Mouse (Mus musculus) hindbrain, postnatal 0 days (tissue): ENCODE results near the gene Zfp804b. TPM values are rescaled to one million over a fixed set of nuclear protein-coding genes. Genes with fewer than 3 reads are reported as not detected.
"Not testable (repeated sequence)": the region's sequence is repeated elsewhere in the genome, so short reads cannot be mapped to it uniquely, and the experiment has no call there.

Experiments
- ATAC-seq: fragments of 200-750 bp; cut with Nextera tagmentation; 2 replicates; pipeline ENCODE4 v1.8.0; 2017; ENCODE audit warnings: mild to moderate bottlenecking, moderate TSS enrichment, moderate library complexity
- DNase-seq: peaks from one replicate; pipeline ENCODE4 v3.0.0-alpha.2; 2015; ENCODE audit warnings: low spot score
- H3K27ac ChIP-seq: fragments of 300-500 bp; sonication (generic); 2 replicates; pipeline ENCODE4 v1.5.1; 2014; ENCODE audit warnings: mild to moderate bottlenecking
- H3K27me3 ChIP-seq: fragments of 300-500 bp; sonication (generic); 2 replicates; pipeline ENCODE4 v1.6.1; 2014; ENCODE audit warnings: low read length, mixed read lengths; ENCODE audit not compliant: insufficient read depth
- H3K36me3 ChIP-seq: fragments of 300-500 bp; sonication (generic); 2 replicates; pipeline ENCODE4 v1.6.1; 2014; ENCODE audit warnings: low read length, mixed read lengths; ENCODE audit not compliant: insufficient read depth
- H3K4me1 ChIP-seq: fragments of 300-500 bp; sonication (generic); 2 replicates; pipeline ENCODE4 v1.6.1; 2014; ENCODE audit warnings: antibody characterized with exemption, low read length, mixed read lengths; ENCODE audit not compliant: insufficient read depth
- H3K4me2 ChIP-seq: fragments of 300-500 bp; sonication (generic); 2 replicates; pipeline ENCODE4 v1.6.1; 2014; ENCODE audit warnings: low read depth, mild to moderate bottlenecking, low read length, moderate library complexity, mixed read lengths
- H3K4me3 ChIP-seq: fragments of 300-500 bp; sonication (generic); 2 replicates; pipeline ENCODE4 v1.5.1; 2014; ENCODE audit warnings: low read length
- H3K9ac ChIP-seq: fragments of 300-500 bp; sonication (generic); replicated peaks from 2 replicates; pipeline ENCODE4 v1.6.1; 2014; ENCODE audit warnings: mild to moderate bottlenecking, low read length, moderate library complexity, mixed read lengths
- H3K9me3 ChIP-seq: fragments of 300-500 bp; sonication (generic); 2 replicates; pipeline ENCODE4 v1.6.1; 2016; ENCODE audit warnings: low read length, mixed read lengths
- CTCF ChIP-seq: IDR thresholded peaks from 2 replicates; pipeline ENCODE4 v1.5.1; 2016; ENCODE audit warnings: antibody characterized with exemption, control low read depth, low read depth
- whole genome bisulfite sequencing: fragments of 180-500 bp; shearing (Covaris S2); extraction: QIAGEN DNeasy Blood & Tissue Kit; methylation state at CpG from one replicate; pipeline ENCODE4 v1.1.7; 2014; 5-methylcytosine and 5-hydroxymethylcytosine counted together
- polyA plus RNA-seq: library from polyadenylated mRNA; unstranded; fragments of >200 nt; fragmentation: Nextera tagmentation; extraction: Ambion mirVana; gene quantifications from 2 replicates; pipeline ENCODE4 v1.2.1, GENCODE M21; 2015
- total RNA-seq: library from RNA; depleted of rRNA; stranded (reverse); fragments of >200 nt; gene quantifications from 2 replicates; pipeline ENCODE4 v1.2.3, GENCODE M21; 2014; rRNA removed

Gene Zfp804b
- total RNA-seq (3.0 and 4.4 TPM in 2 replicates), polyA plus RNA-seq (3.0 and 3.2 TPM in 2 replicates)

DNA sequence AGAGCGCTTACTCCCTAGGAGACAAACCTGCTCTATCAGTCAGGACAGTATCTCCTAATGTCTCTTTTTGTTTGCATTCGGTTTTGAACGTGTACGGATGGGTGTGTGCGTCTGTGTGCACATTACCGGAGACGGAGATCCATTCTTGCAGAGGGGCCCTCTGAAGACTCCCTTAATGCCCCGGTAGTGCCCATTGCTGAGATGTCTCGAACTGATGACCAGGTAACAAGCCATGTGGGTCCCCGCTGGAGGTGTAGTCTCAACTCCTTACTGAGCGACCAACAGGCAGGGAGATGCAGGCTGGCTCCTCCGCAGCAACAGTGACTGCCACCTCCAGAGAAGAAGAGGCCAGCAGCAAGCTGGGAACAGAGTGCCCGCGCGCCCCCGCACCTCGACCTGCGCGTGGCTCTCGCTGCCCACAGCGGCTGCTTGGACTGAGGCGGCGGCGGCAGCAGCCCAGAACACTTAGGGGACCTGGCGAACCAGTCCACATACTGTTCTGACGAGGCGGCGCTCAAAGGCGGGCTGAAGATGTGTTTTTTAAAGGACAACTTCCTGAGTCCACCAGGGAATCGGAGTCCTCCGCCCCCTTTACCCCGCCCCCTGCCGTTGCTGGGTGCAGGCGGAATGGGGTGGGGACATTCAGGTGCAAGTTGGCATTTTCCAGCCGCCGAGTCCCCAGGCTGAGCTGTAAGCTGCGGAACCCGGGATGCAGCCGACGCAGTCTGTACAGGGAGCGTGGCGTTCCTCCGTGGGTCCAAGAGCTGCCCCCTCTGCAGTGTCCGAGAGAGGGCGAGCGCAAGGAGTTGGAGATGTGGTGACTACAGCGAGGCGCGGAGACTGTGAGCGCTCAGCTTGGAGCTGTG lies at the start of gene Zfp804b:
Zfp804b (minus strand) TSS at position 612 of the 866 bp plus-strand sequence.
- peak within 1 kb of the TSS; percentile 80 for H3K4me2 ChIP-seq
- H3K9me3 ChIP-seq: no peaks in the 10 kb centered on the region
- no peaks in the 10 kb centered on the region for H3K27me3 ChIP-seq
- TF ChIP-seq CTCF: peak; percentile 54
- no peaks in the 10 kb centered on the region for H3K4me1 ChIP-seq
- peak within 1 kb of the TSS; percentile 77 for H3K4me3 ChIP-seq
- under 1% methylated on average over 50 of the region's 50 CpGs for WGBS
- DNase-seq (peak; percentile 71), ATAC-seq (peak; percentile 95)
- H3K9ac ChIP-seq: peak within 1 kb of the TSS; percentile 57
- H3K27ac ChIP-seq: peak within 1 kb of the TSS; percentile 62; the same call in 1 of the 2 replicates
- no peaks in the 10 kb centered on the region for H3K36me3 ChIP-seq

GRCm38 (mm10) chr5:7364616-7365015 lies 20.1 kb upstream of the Zfp804b start:
- not testable (repeated sequence) for H3K36me3 ChIP-seq, H3K27ac ChIP-seq, H3K9ac ChIP-seq, DNase-seq, H3K9me3 ChIP-seq, H3K4me2 ChIP-seq, H3K27me3 ChIP-seq, ATAC-seq, H3K4me1 ChIP-seq, H3K4me3 ChIP-seq
- WGBS: 97% methylated on average over 1 of the region's 1 CpGs

DNA sequence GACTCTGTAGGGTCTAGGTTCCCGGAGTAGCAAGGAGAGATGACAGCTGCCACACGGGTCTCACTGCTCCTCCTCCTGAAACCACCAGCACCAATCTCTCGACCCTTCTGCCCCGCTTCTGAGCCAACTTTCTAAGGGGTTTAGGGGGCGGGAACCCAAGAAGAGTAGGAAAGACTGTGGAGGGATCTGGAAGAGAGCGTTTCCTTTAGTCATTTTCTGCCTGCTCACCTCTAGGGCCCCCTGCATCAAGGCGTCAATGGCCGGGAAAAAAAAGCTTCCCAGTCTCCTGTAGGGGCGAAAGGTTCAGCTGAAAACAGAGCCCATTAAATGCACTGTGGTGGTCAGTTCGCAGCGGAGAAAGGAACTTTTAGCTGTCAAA lies 444 bp upstream of the Zfp804b start:
- Histone ChIP-seq H3K27ac (peak overlapping the region; percentile 62; the same call in 1 of the 2 replicates), H3K4me2 (peak overlapping the region; percentile 80), H3K4me1 (no peaks in the 10 kb centered on the region), H3K9ac (peak overlapping the region; percentile 57), H3K4me3 (peak overlapping the region; percentile 77), H3K36me3 (no peaks in the 10 kb centered on the region), H3K27me3 (no peaks in the 10 kb centered on the region), H3K9me3 (no peaks in the 10 kb centered on the region)
- under 1% methylated on average over 11 of the region's 11 CpGs for WGBS
- DNase-seq: peak; percentile 36
- ATAC-seq: peak; percentile 83
- no peak for TF ChIP-seq CTCF

DNA sequence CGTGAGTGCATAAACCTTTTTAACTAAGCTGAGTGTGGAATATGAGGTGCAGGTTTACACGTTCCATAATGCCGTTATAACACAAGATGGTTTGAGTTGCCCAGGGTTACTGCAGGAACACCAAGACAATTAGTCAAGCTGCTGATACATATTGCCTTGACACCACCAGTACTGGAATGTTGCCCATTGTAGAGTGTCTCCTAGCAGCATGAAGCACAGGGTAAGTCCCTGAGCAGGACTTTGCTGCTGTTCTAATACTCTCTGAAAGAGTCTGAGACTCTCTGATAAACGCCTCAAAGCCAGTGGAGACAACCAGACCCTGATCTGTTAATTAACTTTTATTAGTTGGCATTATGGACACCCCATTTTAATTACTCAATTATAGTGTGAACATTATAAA lies 19.0 kb downstream of the Zfp804b start:
- no peak for TF ChIP-seq CTCF
- H3K27me3 ChIP-seq: no peaks in the 10 kb centered on the region
- no peak overlapping the region for H3K4me3 ChIP-seq
- no peak overlapping the region for H3K4me2 ChIP-seq
- peaks cover 4% of the 10 kb centered on the region; the same call in 1 of the 2 replicates for H3K4me1 ChIP-seq
- WGBS: 41% methylated on average over 4 of the region's 4 CpGs
- DNase-seq: peak; percentile 54
- H3K9ac ChIP-seq: no peak overlapping the region
- no peaks in the 10 kb centered on the region for H3K36me3 ChIP-seq
- peak; percentile 53; the same call in 1 of the 2 replicates for ATAC-seq
- no peaks in the 10 kb centered on the region for H3K9me3 ChIP-seq
- no peak overlapping the region for H3K27ac ChIP-seq

DNA sequence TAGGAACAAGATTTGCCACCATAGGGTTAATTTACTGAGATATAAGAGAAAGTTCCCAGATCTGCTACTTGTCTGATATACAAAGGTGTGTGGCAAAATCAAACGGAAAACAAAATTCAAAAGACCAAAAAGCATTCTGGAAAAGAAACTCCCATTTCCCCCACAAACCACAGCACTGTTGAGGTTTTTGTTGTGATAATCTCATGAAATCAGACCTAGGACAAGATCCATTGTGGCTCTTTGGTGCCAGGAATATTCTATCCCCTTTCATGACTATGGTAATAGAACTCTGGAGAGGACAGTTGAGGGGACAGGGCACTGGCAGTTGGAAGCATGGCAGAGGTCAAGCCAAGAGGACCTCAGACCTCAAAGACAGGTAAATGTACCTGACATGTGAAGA lies 40.7 kb downstream of the Zfp804b start, which contains the start of gene Tex47:
Tex47 (plus strand) TSS at position 301 of the 400 bp plus-strand sequence.
- no peaks in the 10 kb centered on the region for H3K9me3 ChIP-seq
- H3K9ac ChIP-seq: no peak within 1 kb of the TSS
- DNase-seq: no peak
- H3K4me3 ChIP-seq: no peak within 1 kb of the TSS
- H3K4me2 ChIP-seq: no peak within 1 kb of the TSS
- WGBS: 91% methylated on average over 1 of the region's 1 CpGs
- H3K27me3 ChIP-seq: no peaks in the 10 kb centered on the region
- TF ChIP-seq CTCF: no peak
- H3K4me1 ChIP-seq: no peaks in the 10 kb centered on the region
- no peak within 1 kb of the TSS for H3K27ac ChIP-seq
- H3K36me3 ChIP-seq: no peaks in the 10 kb centered on the region
- no peak for ATAC-seq

GRCm38 (mm10) chr5:7302969-7303368 lies 41.6 kb downstream of the Zfp804b start:
- H3K4me3 ChIP-seq: no peak overlapping the region
- no peak overlapping the region for H3K27ac ChIP-seq
- WGBS: 48% methylated on average over 1 of the region's 1 CpGs
- DNase-seq: no peak
- H3K4me2 ChIP-seq: no peak overlapping the region
- TF ChIP-seq CTCF: no peak
- no peaks in the 10 kb centered on the region for H3K9me3 ChIP-seq
- H3K9ac ChIP-seq: no peak overlapping the region
- no peaks in the 10 kb centered on the region for H3K27me3 ChIP-seq
- no peak for ATAC-seq
- no peaks in the 10 kb centered on the region for H3K36me3 ChIP-seq
- no peaks in the 10 kb centered on the region for H3K4me1 ChIP-seq

DNA sequence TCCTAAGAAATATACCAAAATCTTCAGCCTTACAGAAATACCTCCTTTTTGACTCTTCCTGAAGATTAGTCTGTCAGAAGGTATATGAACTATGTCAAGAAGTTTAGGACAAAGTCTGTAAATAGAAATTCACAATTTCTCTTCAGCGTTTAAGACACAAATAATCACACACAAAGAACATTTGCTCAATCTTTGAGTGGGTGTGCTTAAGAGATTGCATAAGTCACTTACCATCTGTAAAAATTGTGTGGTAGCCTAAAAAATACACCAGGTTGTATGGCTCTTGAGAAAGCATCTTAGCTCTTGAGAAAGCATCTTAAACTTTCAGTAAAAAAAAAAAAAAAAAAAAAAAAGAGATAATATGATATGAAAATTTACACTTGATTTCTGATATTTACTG lies 60.2 kb downstream of the Zfp804b start:
- WGBS: 96% methylated on average over 1 of the region's 1 CpGs
- no peak overlapping the region for H3K27ac ChIP-seq
- H3K4me3 ChIP-seq: no peak overlapping the region
- no peaks in the 10 kb centered on the region for H3K27me3 ChIP-seq
- H3K9me3 ChIP-seq: no peaks in the 10 kb centered on the region
- no peaks in the 10 kb centered on the region for H3K36me3 ChIP-seq
- H3K4me1 ChIP-seq: no peaks in the 10 kb centered on the region
- H3K4me2 ChIP-seq: no peak overlapping the region
- no peak for ATAC-seq
- H3K9ac ChIP-seq: no peak overlapping the region
- no peak for DNase-seq
- no peak for TF ChIP-seq CTCF
